Mouse (Mus musculus) neural tube, embryonic 11.5 days (tissue): ENCODE measurements around the gene Tsx. TPM values are rescaled to one million over a fixed set of nuclear protein-coding genes. Genes with fewer than 3 reads are reported as not detected.
A peak's percentile ranks its signal among the peaks of the same experiment; 100 is the strongest.
"Not testable (repeated sequence)": the region's sequence is repeated elsewhere in the genome, so short reads cannot be mapped to it uniquely, and the experiment has no call there.

Experiments used
- ATAC-seq: fragments of 200-750 bp; cut with Nextera tagmentation; 2 replicates; pipeline ENCODE4 v1.8.0; 2017; ENCODE audit warnings: moderate number of reproducible peaks, mild to moderate bottlenecking, moderate TSS enrichment, moderate library complexity; ENCODE audit not compliant: insufficient read depth, low FRiP score, low TSS enrichment
- DNase-seq: peaks from one replicate; pipeline ENCODE4 v3.0.0-alpha.2; 2015; ENCODE audit warnings: low spot score
- H3K27ac ChIP-seq: fragments of 300-500 bp; sonication (generic); 2 replicates; pipeline ENCODE4 v1.5.1; 2014; ENCODE audit warnings: low read depth, mild to moderate bottlenecking, low read length
- H3K27me3 ChIP-seq: fragments of 300-500 bp; sonication (generic); 2 replicates; pipeline ENCODE4 v1.6.1; 2014; ENCODE audit warnings: mild to moderate bottlenecking, low read length, mixed read lengths; ENCODE audit not compliant: control insufficient read depth, insufficient read depth
- H3K36me3 ChIP-seq: fragments of 300-500 bp; sonication (generic); 2 replicates; pipeline ENCODE4 v1.6.1; 2014; ENCODE audit warnings: mild to moderate bottlenecking, low read length, moderate library complexity, mixed read lengths; ENCODE audit not compliant: control insufficient read depth, insufficient read depth
- H3K4me1 ChIP-seq: fragments of 300-500 bp; sonication (generic); 2 replicates; pipeline ENCODE4 v1.6.1; 2014; ENCODE audit warnings: low read length, mixed read lengths; ENCODE audit not compliant: control insufficient read depth, insufficient read depth
- H3K4me2 ChIP-seq: fragments of 300-500 bp; sonication (generic); 2 replicates; pipeline ENCODE4 v1.6.1; 2014; ENCODE audit warnings: low read depth, mild to moderate bottlenecking, moderate library complexity
- H3K4me3 ChIP-seq: fragments of 300-500 bp; sonication (generic); 2 replicates; pipeline ENCODE4 v1.5.1; 2014; ENCODE audit warnings: low read depth, low read length
- H3K9ac ChIP-seq: fragments of 300-500 bp; sonication (generic); 2 replicates; pipeline ENCODE4 v1.6.1; 2014; ENCODE audit warnings: mild to moderate bottlenecking, low read length
- H3K9me3 ChIP-seq: fragments of 300-500 bp; sonication (generic); 2 replicates; pipeline ENCODE4 v1.6.1; 2016; ENCODE audit warnings: low read length; ENCODE audit not compliant: control insufficient read depth
- WGBS: fragments of 180-500 bp; shearing (Covaris S2); extraction: QIAGEN DNeasy Blood & Tissue Kit; methylation state at CpG from one replicate; pipeline ENCODE4 v1.1.7; 2014; 5-methylcytosine and 5-hydroxymethylcytosine counted together
- polyA plus RNA-seq: library from polyadenylated mRNA; unstranded; fragments of >200 nt; fragmentation: Nextera tagmentation; extraction: Ambion mirVana; gene quantifications from 2 replicates; pipeline ENCODE4 v1.2.1, GENCODE M21; 2014

Gene Tsx
- polyA plus RNA-seq, 1 experiment from 2014 or later, result 0.29 TPM

DNA sequence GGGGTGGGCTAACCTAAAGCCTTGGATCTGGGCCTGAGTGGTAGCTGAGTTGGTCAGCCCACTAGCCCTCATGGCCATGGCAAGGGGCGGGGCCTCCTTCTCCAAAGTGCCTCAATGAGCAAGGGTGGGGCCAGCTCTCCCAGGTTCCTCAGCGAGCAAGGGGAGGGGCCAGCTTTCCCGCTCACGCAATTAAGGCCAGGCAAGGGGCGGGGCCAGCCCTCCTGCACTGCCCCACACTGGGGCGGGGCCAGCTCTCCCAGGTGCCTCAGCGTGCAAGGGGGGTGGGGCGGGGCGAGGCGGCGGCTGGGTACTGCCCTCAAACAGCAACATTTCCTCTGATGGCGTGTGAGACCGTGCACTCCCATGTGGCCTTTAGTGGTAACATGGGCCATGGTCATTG, 9.2 kb upstream of the Tsx start:
- WGBS, result 27% methylated on average over 8 of the region's 13 CpGs
- no peaks in the 10 kb centered on the region for H3K36me3 ChIP-seq
- ATAC-seq, result no peak
- H3K4me2 ChIP-seq, result no peak overlapping the region
- no peaks in the 10 kb centered on the region for H3K4me1 ChIP-seq
- H3K9me3 ChIP-seq, result no peaks in the 10 kb centered on the region
- H3K27ac ChIP-seq, result no peak overlapping the region
- peak; percentile 19 for DNase-seq
- H3K27me3 ChIP-seq, result peaks cover 10% of the 10 kb centered on the region
- no peak overlapping the region for H3K4me3 ChIP-seq
- no peak overlapping the region for H3K9ac ChIP-seq

DNA sequence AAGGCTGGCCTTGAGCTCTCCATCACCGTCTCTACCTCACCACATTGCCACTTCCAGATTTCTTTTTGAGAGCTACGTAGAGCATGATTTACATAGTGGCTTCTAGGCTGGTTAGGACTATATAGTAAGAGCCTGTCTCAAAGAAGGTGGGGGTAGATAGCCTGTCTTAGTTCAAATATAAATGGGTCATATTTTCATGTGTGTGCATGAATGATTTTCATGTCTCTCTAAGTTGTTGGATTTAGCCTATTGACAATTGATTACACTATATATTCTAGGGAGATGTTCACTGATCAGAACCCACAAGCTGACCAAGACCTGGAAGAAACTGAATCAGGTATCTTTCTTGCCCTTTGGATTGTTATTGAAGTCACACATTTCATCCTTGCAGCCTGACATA, 7.4 kb downstream of the Tsx start, which contains the start of gene Gm26992:
Gene Gm26992 (plus strand): TSS at position 301 of the 400 bp plus-strand sequence.
- Histone ChIP-seq H3K9me3 (no peaks in the 10 kb centered on the region), H3K9ac (no peak within 1 kb of the TSS), H3K27ac (no peak within 1 kb of the TSS), H3K36me3 (no peaks in the 10 kb centered on the region), H3K4me3 (no peak within 1 kb of the TSS), H3K27me3 (peaks cover 14% of the 10 kb centered on the region), H3K4me1 (no peaks in the 10 kb centered on the region), H3K4me2 (no peak within 1 kb of the TSS)
- no peak for ATAC-seq
- 88% methylated on average over 2 of the region's 2 CpGs for WGBS
- no peak for DNase-seq

DNA sequence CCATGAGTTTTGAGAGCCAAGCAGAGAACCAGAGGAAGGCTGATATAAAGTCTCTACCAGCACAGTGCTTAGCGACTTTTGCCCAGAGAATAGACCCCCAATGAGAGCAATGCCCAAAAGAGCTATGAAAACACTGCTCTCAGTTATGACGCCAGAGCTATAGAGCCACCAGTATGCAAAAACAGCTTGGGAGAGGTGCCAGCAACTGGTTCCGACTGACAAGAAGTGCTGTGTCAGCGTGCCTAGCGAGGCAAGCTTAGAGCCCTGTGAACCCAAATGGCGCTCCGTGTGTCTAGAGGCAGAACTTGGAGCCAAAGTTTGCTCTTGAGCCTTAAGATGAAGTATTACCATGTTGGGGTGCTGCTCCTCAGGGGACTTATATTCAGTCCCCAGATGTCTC, 13.4 kb downstream of the Tsx start:
- Histone ChIP-seq H3K27me3 (peaks cover 2% of the 10 kb centered on the region; the same call in 1 of the 2 replicates), H3K4me2 (no peak overlapping the region)
- DNase-seq, result no peak

GRCm38 (mm10) chrX:103432293-103432692, 18.0 kb downstream of the Tsx start:
- 80% methylated on average over 7 of the region's 7 CpGs for WGBS
- Histone ChIP-seq H3K4me2 (no peak overlapping the region), H3K4me1 (no peaks in the 10 kb centered on the region), H3K27ac (no peak overlapping the region), H3K36me3 (no peaks in the 10 kb centered on the region), H3K4me3 (no peak overlapping the region), H3K27me3 (0 out of 2 replicates have a peak, but pooled peaks cover 4% of the 10 kb centered on the region), H3K9ac (no peak overlapping the region), H3K9me3 (no peaks in the 10 kb centered on the region)
- no peak for ATAC-seq
- DNase-seq, result no peak

More for the DNA sequence above, 13.4 kb downstream of the Tsx start:
- H3K9me3 ChIP-seq, result no peaks in the 10 kb centered on the region
- ATAC-seq, result no peak
- H3K36me3 ChIP-seq, result no peaks in the 10 kb centered on the region
- WGBS, result 77% methylated on average over 7 of the region's 7 CpGs
- H3K27ac ChIP-seq, result no peak overlapping the region
- H3K4me1 ChIP-seq, result no peaks in the 10 kb centered on the region
- no peak overlapping the region for H3K9ac ChIP-seq
- H3K4me3 ChIP-seq, result no peak overlapping the region

DNA sequence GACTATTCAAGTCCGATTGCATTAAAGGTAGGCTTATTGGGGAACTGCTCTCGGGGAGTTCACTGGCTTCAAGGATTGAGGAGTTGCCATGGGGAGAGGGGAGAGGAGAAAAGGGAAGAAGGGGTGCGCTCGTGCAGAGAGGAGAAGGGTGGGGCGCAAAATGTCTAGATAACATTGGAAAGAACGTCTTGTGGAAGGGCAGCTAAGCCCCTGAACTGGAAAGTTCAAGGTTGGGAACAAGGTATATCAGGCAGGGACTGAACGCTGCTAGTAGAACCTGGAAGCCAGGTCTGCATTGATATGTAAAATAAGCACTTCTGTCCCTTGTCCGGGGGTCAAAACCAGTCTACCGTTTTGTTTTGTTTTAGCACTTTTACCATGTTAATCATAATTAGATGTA, 23.8 kb downstream of the Tsx start:
- DNase-seq (no peak), ATAC-seq (no peak)
- H3K27me3 ChIP-seq, result peaks cover 25% of the 10 kb centered on the region; the same call in 1 of the 2 replicates
- H3K4me3 ChIP-seq, result no peak overlapping the region
- no peaks in the 10 kb centered on the region for H3K4me1 ChIP-seq
- no peak overlapping the region for H3K9ac ChIP-seq
- H3K9me3 ChIP-seq, result no peaks in the 10 kb centered on the region
- no peak overlapping the region for H3K27ac ChIP-seq
- no peaks in the 10 kb centered on the region for H3K36me3 ChIP-seq
- WGBS, result 17% methylated on average over 9 of the region's 9 CpGs
- no peak overlapping the region for H3K4me2 ChIP-seq

- H3K27me3 ChIP-seq, result peaks cover 24% of the 10 kb centered on the region; the same call in 1 of the 2 replicates
- no peak overlapping the region for H3K27ac ChIP-seq
- WGBS, result 6% methylated on average over 1 of the region's 1 CpGs
- no peak overlapping the region for H3K4me3 ChIP-seq
- H3K9me3 ChIP-seq, result no peaks in the 10 kb centered on the region
- no peak overlapping the region for H3K9ac ChIP-seq
- H3K4me2 ChIP-seq, result no peak overlapping the region
- ATAC-seq, result no peak
- DNase-seq, result peak; percentile 23
- H3K36me3 ChIP-seq, result no peaks in the 10 kb centered on the region
- H3K4me1 ChIP-seq, result no peaks in the 10 kb centered on the region
These were observed 26.5 kb downstream of the Tsx start for GRCm38 (mm10) chrX:103440803-103441202.

GRCm38 (mm10) chrX:103443755-103444154, 29.5 kb downstream of the Tsx start:
- Histone ChIP-seq H3K9me3 (no peaks in the 10 kb centered on the region), H3K4me2 (no peak overlapping the region), H3K36me3 (no peaks in the 10 kb centered on the region), H3K4me1 (no peaks in the 10 kb centered on the region), H3K27me3 (peaks cover 31% of the 10 kb centered on the region), H3K27ac (no peak overlapping the region), H3K4me3 (no peak overlapping the region), H3K9ac (no peak overlapping the region)
- DNase-seq (peak; percentile 21), ATAC-seq (no peak)
- WGBS, result 35% methylated on average over 7 of the region's 7 CpGs

DNA sequence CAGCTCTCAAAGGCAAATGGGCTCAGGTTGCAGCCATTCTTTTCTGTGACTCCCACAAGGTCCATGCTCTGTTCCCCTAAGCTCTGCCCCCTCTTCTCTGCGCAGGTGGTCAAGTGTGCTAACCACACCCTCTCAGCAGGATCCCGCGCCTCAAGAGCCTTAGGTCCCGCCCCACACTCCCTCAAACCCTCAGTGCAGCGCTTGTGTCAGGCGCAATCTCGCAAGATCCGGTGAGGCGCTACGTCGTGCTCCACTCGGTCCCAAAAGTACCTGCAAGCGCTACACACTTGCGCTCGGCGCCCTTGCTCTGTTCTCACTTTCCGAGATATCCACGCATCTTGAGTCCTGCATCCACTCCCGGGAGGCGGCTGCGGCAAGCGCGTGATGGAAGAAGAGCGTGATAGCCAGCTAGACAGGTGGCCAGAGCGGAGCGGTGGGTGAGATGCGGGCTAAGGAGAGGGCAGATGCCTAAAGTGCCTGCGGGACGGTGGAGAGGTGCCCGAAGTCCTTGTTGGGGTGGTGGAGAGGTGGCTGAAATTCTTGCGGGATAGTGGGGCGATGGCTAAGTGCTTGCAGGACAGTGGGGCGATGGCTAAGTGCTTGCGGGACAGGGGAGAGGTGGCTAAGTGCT, 33.4 kb downstream of the Tsx start:
- ATAC-seq (no peak), DNase-seq (no peak)
- Histone ChIP-seq H3K4me3 (peak overlapping the region; percentile 30), H3K27me3 (peaks cover 22% of the 10 kb centered on the region), H3K36me3 (no peaks in the 10 kb centered on the region), H3K9me3 (no peaks in the 10 kb centered on the region), H3K4me2 (peak overlapping the region; percentile 52), H3K27ac (no peak overlapping the region), H3K9ac (0 out of 2 replicates have a peak overlapping the region, but pooled peaks have one; percentile 18), H3K4me1 (no peaks in the 10 kb centered on the region)
- WGBS, result 6% methylated on average over 34 of the region's 34 CpGs

- not testable (repeated sequence) for H3K36me3 ChIP-seq, DNase-seq, H3K27ac ChIP-seq, ATAC-seq, H3K9ac ChIP-seq, H3K4me2 ChIP-seq, H3K9me3 ChIP-seq, H3K4me3 ChIP-seq, H3K4me1 ChIP-seq
- H3K27me3 ChIP-seq, result peaks cover 22% of the 10 kb centered on the region
- WGBS, result 56% methylated on average over 10 of the region's 13 CpGs
These were observed 34.2 kb downstream of the Tsx start for GRCm38 (mm10) chrX:103448429-103448828.
